Mouse (Mus musculus): ENCODE measurements around the gene Syt2.

Gene Syt2

DNA sequence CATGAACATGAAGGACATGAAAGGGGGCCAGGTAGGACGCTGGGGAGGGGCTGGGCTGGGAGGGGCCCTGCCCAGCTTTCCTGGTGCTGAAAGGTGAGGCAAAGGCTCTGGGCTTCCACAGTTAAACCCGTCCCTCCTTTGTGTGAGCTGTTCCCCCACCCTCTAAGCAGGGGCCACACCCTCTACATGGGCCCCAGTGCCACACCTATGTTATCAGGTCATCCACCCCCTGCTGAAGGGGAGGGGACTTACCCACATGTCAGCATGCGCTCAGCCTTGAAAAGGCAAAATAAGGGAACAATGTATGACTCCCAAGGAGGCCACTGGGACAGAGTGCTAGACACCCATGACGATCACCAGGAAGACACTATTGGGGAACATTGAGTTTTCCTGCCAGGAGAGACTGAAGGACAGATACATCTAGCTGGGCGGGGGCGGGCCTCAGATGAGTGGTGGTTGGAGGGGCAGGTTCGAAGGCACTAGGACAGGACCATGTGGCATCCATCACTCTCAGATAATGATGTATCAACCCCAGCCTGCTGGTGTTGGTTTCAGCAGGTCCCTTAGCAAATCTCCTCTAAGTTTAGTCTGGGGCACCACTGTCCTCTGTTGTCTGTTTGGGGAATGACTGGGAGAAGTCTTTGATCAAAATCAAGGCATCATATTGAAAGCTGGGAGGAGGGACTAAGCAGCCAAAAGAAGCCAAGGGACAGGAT is 95.6 kb downstream of the Syt2 start:
- DNase-seq (ENCODE audit: low read depth, low spot score) = no peak

DNA sequence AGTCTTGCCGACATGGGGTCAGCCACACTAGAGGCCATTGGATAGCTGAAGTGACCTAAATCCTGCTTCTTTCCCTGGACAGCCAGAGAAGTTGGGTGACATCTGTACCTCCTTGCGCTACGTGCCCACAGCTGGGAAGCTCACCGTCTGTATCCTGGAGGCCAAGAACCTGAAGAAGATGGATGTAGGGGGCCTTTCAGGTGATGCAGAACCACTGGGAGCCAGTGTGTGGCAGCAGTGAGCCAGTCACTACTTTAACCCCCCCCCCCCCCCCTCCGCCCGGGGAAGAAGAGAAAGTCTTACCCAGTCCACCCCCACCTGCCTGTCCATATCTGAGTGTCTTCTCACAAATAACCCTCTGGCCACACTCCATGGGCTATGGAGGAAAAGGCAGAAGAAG is 99.2 kb downstream of the Syt2 start:
- DNase-seq (ENCODE audit: low read depth, low spot score) = no peak

DNA sequence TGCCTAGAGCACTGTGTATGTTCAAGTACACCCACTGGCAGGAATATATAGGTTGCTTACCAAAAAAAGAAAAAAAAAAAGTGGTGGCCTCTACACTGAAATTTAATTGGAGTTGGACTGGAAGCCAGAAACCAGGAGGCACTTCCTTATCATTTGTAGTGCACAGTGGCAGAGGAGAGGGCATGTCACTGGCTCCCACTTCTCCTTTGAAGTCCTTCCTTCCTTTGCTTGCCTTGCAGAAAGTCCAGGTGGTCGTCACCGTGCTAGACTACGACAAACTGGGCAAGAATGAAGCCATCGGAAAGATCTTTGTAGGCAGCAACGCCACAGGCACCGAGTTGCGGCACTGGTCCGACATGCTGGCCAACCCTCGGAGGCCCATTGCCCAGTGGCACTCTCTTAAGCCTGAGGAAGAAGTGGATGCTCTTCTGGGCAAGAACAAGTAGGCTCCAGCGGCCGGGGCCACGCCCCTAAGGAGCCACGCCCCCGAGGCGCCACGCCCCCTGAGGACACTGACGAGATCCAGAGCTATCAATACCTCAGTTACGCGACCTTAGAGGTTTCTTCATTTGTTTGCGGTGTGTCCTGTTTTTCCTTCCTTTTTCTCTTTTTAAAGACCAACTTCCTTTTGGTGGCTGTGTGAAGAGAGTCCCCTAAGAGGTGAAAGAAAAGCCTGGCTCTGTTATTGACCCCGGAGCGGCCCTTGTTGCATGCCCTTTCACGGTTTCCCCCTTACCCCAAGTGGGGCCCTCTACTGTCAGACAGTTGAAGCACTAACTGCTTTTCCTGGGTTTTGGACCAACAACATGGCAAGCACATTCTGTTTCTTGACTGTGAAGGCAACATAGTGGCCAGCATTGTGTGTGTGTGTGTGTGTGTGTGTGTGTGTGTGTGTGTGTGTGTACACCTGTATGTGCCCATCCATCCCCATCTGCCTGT is 101.0 kb downstream of the Syt2 start:
- DNase-seq (ENCODE audit: low read depth, low spot score) = no peak

DNA sequence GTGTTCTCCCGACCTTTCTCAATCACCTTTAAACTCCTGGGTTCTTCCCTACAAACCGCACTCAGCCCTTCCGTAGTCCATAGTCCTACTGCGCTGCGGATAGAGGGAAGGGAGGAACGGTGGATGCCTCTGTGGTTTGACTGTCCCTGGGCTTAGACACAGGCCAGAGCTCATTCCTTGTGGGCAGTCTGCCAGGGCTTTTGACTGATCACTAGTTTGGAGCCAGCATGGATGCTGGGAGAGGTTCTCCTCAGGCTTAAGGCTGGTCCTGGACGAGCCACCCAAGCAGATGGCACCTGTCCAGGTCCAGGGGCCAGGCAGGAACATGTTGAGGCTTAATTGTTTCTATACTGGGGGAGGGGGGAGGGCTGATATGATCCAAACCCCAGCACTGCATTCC is 103.4 kb downstream of the Syt2 start:
- no peak for DNase-seq (ENCODE audit: low read depth, low spot score)

DNA sequence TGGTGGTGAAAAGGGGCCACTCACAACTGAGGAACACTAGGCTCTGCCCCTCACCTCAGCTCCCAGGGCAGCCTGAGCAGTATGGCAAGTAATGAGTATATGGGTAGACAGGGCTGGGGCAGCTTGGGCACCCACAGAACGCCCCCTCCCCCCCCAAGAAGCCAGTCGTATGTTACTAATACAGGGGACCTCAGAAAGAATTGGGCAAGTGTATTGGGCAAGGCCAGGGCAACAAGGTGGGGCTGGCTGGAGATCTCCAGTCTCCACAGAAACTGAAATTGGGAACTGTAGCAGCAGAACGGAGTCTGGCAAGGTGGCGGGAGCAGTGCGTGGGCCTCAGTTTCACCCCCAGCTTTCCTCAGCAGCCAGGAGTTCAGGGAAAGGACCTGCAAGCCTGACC is 106.0 kb downstream of the Syt2 start:
- DNase-seq (ENCODE audit: low read depth, low spot score) = no peak

DNA sequence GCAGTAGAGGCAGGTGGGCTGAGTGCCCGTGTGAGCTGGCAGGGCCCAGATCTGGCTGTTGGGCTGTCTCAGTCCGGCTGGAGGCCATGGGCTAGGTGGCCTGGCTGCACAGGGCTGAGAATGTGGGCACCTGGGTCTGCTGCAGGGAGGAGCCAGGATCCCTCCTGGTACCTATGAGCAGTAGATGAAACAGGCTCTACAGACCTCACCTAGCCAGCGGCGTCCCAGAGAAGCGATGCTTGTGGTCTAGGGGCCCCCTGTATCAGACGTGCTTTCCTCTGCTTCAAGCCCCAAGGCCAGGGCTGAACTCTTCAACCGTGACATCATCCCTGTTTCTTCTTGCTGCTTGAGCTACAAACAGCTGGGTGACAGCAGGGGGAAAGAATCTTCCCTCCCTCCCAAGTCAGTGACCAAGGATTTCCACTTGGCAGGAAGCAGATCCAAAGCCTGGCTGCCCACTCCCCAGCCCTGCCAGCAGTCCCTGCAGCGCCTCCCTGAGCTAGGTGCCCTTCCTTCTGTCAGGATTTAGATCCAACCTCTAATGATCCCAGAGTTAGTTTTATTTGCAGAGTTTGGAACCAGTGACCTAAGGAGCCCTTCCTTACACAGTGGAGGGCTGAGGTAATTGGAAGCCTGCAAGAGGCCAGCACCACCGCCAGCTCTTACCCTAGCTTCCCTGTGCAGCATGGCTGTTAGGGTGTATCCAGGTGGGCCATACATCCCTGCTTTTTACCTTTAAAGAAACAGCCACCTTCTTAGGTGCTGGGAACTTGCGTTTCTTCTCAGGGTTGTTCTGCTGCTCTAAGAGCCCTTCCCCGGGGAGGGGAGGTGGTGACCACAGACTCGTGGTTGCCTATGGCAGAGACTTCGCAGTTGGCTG is 107.5 kb downstream of the Syt2 start:
- DNase-seq (ENCODE audit: low read depth, low spot score) = no peak

DNA sequence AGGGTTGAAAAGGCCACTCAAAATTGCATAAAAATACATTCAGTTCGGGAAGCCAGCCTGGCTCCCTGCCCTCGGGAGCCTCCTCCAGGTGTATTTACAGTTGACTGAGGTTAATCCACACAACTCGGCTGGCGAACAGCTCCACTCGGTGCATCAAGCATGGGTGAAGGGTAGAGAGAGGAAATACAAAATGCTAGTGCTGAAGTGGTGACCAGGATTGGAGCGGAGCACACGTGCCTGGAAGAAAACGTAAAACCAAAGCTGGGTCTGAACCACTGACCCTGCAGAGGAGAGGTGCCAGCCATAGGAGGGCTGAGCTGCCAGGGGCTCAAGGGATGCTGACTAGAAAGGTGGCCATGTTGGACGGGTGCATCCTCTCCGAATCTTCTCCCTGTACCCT is 108.3 kb downstream of the Syt2 start:
- no peak for DNase-seq (ENCODE audit: low read depth, low spot score)

DNA sequence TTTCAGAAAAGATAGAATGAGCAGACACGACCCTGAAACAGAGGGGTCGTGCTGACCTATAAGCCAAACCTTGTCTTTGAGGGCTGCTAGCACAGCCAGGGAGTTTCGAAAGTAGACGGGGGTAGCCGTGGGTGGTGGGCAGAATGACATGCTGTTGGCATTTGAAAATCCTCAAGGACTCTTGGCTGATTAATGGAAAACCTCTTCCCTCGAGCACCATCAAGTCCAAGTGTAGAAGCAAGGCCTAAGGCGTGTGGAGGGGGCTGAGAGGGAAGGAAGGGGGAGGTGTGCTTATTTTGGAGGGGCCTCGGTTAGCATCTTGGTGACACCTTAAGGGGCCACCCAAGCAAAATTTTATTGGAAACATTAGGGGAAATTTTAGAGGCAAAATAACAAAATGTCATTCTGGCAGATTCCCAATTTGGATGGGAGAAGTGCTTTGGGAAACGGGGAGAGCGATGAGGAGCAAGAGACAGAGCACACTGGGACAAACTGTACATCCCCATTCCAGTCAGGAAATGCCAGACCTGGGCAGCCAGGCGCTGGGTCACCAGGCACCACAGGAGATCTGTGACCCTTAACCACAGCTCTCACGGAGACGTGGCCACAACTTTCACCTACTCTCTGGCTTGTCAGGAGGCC is 109.2 kb downstream of the Syt2 start:
- DNase-seq (ENCODE audit: low read depth, low spot score) = no peak

DNA sequence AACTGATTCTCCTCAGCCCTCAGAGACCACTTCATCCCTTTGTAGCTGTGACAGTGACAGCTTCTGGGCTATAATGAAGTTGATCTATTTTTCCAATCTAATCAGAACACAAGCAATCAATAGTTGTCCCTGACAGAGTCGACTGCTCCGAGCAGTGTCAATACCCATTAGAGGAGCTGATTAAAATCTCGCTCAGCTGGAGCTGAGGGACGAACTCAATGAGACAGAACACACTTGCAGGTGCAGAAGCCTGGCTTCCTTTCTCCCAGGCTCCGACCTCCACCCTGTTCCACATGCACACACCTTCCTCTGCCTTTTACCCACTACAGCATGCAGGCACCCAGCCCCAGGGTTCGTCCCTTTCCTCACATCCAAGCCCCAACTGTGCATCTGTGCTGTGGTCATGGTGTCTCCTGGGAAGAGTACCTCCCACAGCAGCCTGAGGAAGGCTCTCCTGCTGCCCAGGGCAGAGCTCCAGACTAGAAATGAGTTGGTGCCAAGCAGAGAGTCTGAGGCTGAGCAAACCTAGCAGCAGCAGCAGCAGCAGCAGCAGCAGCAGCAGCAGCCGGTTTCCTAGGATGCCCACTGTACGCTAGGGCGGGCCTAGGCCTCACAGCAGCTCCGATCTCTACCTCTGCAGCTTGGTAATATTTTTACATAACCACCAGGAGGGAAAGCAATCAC is 109.9 kb downstream of the Syt2 start:
- DNase-seq (ENCODE audit: low read depth, low spot score) = no peak

DNA sequence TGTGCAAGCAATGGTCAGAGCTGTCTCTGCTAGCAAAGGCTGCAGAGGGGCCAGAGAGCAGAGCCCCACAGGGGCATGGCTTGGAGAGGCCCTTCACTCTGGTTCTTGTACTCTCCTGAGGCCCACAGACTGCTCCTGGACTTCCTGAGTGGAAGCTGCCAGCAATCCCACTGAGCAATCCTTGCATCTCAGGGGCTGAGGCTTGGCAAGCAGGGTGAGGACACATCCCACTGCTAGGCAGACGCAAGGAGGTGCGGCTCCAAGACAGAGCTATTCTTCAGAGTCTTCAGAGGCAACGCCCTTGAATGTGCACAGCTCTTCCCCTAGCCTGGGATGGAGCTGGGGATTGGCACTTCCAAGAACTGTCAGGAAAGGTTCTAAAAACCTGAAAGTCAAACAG is 110.8 kb downstream of the Syt2 start:
- DNase-seq (ENCODE audit: low read depth, low spot score) = no peak

DNA sequence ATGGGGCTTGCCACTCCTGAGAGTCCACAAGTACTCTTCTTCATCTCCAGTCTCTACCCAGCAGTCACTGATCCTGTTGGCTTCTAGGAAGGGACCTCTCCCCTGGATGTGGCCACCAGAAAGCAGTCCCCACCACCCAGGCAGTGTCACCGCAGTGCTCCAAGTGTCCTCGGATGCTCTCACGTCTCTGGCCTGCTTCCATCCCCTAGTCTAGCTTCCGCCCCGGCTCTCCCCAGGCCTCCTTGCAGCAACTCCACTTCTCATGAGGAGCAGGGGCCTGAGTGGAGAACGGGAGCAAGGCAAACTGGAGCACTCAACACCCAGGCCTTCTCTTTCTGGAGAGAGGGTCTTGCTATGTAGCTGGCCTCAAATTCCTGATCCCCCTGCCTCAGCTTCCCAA is 112.7 kb downstream of the Syt2 start:
- no peak for DNase-seq (ENCODE audit: low read depth, low spot score)

DNA sequence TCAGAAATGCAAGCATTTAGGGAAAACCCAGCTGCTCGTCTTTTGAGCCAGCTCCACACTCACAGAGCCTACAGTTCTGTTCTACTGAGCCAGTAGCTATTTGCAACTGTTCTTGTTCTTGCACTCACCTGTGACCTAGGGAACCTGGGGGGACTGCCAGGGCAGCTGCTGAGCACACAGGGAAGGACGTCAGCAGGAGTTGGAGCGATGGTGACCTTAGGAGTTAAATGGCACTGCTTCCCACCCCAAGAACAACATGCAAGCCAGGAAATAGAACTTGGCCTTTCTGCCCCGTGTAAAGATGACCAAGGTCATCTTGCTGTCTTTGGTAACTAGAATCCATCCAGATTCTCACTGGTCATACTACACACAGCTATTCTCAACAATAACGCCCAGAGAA is 114.2 kb downstream of the Syt2 start:
- no peak for DNase-seq (ENCODE audit: low read depth, low spot score)

DNA sequence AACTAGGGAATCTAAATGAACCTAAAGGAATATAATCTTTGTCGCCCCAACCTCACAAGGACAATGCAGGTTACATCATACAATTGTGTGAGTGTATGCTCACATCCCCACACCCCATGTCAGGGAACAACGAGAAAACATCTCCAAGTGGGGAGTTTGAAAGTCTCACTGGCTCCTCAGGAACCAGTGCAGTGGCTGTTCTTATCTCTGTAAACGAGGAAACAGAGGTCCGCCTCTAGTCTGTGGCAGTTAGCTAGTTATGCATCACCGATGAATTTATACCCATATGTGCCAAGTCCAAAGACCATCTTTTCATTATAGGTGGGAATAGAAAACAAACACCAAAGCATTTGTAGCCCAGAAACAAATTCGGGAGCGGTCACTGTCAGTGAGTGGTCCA is 115.1 kb downstream of the Syt2 start:
- DNase-seq (ENCODE audit: low read depth, low spot score) = no peak

DNA sequence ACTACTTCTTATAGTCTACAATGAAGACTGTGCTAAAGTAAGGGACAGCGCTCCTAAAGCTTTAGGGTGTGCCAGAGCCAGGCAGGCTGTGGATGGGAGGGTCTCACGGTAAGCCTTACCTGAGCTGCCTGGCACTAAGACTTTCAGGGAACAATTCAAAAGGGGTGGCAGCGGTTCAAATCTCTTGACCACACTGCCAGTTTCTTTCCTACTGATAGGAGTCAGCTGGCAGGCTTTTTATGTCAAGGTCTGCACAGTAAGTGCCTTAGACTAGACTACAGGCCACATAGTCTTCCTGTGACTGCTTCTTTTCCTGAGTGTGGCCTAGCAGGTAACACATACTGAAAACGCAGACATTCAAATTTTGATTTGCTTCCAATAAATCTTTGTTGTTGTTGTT is 116.8 kb downstream of the Syt2 start:
- DNase-seq (ENCODE audit: low read depth, low spot score) = no peak

DNA sequence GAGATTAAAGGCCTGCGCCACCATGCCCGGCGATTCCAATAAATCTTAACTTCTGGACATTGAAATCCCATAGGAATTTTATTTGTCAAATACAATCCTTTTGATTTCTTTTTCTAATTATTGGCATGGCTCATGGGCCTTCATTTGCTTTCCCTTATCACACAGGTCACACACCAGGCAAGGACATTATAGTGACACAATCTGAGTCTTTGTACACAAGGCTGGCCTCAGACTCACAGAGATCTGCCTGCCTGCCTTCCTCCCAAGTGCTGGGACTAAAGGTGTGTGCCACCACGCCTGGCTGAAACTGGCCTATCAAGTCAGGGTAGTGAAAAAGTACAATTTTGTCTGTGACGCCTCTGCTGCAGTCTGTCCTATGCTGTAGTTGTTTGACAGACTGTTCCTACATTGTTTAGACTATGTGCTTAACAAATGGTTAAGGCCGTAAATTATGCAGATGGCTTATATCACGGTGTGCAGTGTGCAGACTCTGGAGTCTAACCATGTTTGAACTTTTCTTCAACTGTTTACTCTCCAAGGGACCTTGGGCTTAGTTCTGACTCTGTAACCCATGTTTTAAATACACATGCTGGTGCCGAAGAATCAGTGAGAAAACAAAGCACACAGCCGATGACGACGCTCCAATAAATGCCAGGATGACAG is 117.4 kb downstream of the Syt2 start:
- DNase-seq (ENCODE audit: low read depth, low spot score) = no peak

DNA sequence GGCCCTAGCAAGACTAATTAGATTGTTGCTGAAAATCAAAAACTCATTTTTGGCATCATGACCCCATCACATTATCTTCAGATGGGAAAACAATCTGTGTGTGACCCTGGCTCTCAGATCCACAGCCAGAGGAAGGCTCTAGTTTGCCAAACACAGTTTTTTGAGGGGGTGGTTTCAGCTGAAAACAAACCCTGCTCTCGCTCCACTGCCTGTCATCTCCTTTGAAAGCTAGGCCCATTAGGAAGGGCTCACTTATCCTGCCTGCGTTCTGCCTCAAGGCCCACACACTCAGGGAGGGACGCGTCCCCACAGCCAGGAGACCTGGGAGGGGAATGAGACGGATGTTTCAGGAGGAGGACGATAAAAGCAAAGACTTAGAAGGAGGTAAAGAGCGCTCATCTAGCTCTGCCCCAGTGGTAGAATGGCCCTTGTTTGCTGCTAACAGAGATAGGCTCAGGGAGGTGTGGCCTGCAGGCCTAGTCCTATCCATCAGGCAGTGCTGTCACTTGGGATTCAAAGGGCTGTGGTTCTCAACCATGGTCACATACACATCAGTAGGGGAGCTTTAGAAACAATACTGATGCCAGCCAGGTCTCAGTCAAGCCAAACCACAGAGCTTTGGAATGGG is 118.5 kb downstream of the Syt2 start:
- no peak for DNase-seq (ENCODE audit: low read depth, low spot score)

DNA sequence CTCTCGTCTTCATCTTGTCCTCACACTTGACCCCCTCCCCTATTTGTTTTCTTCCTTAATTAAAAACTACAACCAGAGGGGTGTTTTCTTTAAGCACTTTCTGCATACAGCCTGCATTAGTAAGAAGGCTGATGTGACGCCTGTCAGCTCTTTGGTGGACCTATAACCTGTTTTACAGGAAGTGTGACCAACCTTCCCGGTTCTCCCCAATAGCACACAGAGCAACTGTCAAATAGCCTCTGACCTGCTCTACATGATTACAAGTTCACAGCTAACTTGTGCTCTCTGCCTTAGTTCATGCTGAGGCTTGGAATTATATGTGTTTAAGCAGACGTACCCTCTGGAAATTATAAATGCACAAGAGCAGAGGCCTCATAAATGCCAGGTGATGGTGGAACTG is 120.0 kb downstream of the Syt2 start:
- DNase-seq (ENCODE audit: low read depth, low spot score) = no peak

DNA sequence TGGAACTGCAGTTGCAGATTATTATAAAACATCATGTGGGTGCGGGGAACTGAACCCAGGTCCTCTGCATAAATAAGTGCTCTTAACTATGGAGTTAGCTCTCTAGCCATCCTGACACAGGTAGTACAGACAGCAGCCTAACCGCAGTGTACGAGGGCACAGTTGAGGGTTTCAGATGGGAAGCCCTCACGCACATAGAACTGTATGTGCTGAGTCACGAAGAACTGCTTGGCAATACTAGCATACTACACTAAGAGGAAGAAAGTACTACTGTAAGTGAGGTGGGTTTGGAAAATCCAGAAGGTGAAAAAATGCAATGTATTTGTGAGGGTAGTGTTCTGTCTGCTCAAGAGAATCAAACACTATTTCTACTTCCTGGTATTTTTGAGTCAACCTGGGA is 123.8 kb downstream of the Syt2 start:
- no peak for DNase-seq (ENCODE audit: low read depth, low spot score)

DNA sequence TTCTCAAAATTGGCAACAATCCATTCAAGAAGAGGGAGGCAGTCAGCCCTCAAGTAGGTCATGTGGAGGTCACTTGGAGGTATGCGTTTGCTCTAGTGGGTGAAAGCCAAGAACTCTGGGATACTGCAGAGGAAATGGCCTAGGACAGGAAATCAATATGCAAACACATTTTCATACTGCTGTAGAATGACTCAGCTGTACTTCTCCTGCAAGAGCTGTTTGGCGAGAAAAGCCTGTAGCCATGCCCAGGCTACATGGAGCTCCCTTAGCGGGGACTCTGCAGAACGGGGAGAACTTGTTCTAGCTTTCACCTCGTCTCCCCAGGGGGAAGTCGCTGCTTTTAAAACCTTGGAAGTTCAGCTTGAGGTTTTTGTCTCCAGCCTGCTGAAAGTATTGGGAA is 124.9 kb downstream of the Syt2 start:
- no peak for DNase-seq (ENCODE audit: low read depth, low spot score)

DNA sequence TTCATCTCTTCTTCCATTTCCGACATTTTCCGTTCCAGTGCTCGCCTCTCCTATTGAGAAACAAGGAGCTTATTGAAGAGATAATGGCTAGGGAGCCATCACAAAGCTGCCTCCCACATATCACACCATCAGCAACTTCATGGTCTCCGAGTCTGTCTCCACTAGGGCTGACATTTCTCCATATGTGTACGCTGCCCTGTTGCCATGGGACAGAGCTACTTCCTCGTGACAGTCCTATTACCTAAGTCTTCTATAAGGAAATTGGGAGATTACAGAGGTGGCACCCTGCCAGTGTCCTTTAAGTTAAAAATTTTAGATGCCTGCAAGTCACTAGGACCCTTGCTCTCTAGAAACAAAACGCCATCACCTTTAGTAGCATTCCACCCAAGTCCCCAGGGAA is 125.5 kb downstream of the Syt2 start:
- no peak for DNase-seq (ENCODE audit: low read depth, low spot score)
